ENCODE assay signal across 8 mouse cellular contexts in genomic region chr16:84775356-84775755, GRCm38 (mm10). TPM values are rescaled to one million over a fixed set of nuclear protein-coding genes. Genes with fewer than 3 reads are reported as not detected.
DNase-seq lines count a peak whose midpoint lies in the region; ATAC-seq and TF ChIP-seq lines count a peak whose summit lies in the region.

No protein-coding gene starts in this region.

- H3K9me3 ChIP-seq in kidney, postnatal 0 days (replicated peaks; ENCODE audit: low read length), result no peaks in the 10 kb centered on the region
- no peaks in the 10 kb centered on the region for H3K9me3 ChIP-seq in embryonic facial prominence, embryonic 11.5 days (replicated peaks; ENCODE audit: control insufficient read depth, low read length)
- 0 out of 2 replicates have a peak, but pooled peaks cover 5% of the 10 kb centered on the region for H3K9me3 ChIP-seq in hindbrain, embryonic 12.5 days (replicated peaks)
- no peaks in the 10 kb centered on the region for H3K9me3 ChIP-seq in midbrain, embryonic 16.5 days (replicated peaks; ENCODE audit: control insufficient read depth, low read length, poor library complexity, severe bottlenecking)

- ATAC-seq in kidney, postnatal 0 days (replicated peaks; ENCODE audit: low FRiP score, low read depth), result no peak
- ATAC-seq in embryonic facial prominence, embryonic 11.5 days (replicated peaks; ENCODE audit: insufficient number of reproducible peaks, low FRiP score, low TSS enrichment, low read depth), result no peak
- no peak for ATAC-seq in hindbrain, embryonic 12.5 days (ENCODE audit: low FRiP score)
- no peak for ATAC-seq in midbrain, embryonic 16.5 days

- no peak for TF ChIP-seq CTCF in kidney, postnatal 0 days (IDR thresholded peaks at IDR 0.05; ENCODE audit: low read depth)

- no peaks in the 10 kb centered on the region for H3K27me3 ChIP-seq in kidney, postnatal 0 days (ENCODE audit: insufficient read depth, low read length)
- H3K27me3 ChIP-seq in embryonic facial prominence, embryonic 11.5 days (ENCODE audit: control insufficient read depth, insufficient read depth, low read length), result no peaks in the 10 kb centered on the region
- H3K27me3 ChIP-seq in hindbrain, embryonic 12.5 days, result no peaks in the 10 kb centered on the region
- H3K27me3 ChIP-seq in midbrain, embryonic 16.5 days (ENCODE audit: control insufficient read depth, insufficient read depth, low read depth, low read length), result no peaks in the 10 kb centered on the region

- no peak overlapping the region for H3K27ac ChIP-seq in kidney, postnatal 0 days
- H3K27ac ChIP-seq in embryonic facial prominence, embryonic 11.5 days (replicated peaks; ENCODE audit: low read depth, low read length), result no peak overlapping the region
- peak overlapping the region; percentile 95; the same call in 1 of the 2 replicates for H3K27ac ChIP-seq in hindbrain, embryonic 12.5 days
- no peak overlapping the region for H3K27ac ChIP-seq in midbrain, embryonic 16.5 days (ENCODE audit: low read length)

- 27% methylated on average over 11 of the region's 11 CpGs for WGBS in kidney, postnatal 0 days
- WGBS in embryonic facial prominence, embryonic 11.5 days, result 36% methylated on average over 11 of the region's 11 CpGs
- WGBS in hindbrain, embryonic 12.5 days, result 25% methylated on average over 11 of the region's 11 CpGs
- WGBS in midbrain, embryonic 16.5 days, result 13% methylated on average over 11 of the region's 11 CpGs

- H3K36me3 ChIP-seq in kidney, postnatal 0 days (ENCODE audit: insufficient read depth, low read length), result no peaks in the 10 kb centered on the region
- no peaks in the 10 kb centered on the region for H3K36me3 ChIP-seq in embryonic facial prominence, embryonic 11.5 days (replicated peaks; ENCODE audit: control insufficient read depth, insufficient read depth, low read depth, low read length)
- peaks cover 4% of the 10 kb centered on the region for H3K36me3 ChIP-seq in hindbrain, embryonic 12.5 days
- H3K36me3 ChIP-seq in midbrain, embryonic 16.5 days (ENCODE audit: control insufficient read depth, insufficient read depth, low read length), result no peaks in the 10 kb centered on the region

- H3K4me1 ChIP-seq in kidney, postnatal 0 days (replicated peaks; ENCODE audit: insufficient read depth, low read length), result peaks cover 10% of the 10 kb centered on the region; the same call in 1 of the 2 replicates
- H3K4me1 ChIP-seq in embryonic facial prominence, embryonic 11.5 days (ENCODE audit: control insufficient read depth, insufficient read depth, low read length), result no peaks in the 10 kb centered on the region
- H3K4me1 ChIP-seq in hindbrain, embryonic 12.5 days, result peaks cover 14% of the 10 kb centered on the region
- H3K4me1 ChIP-seq in midbrain, embryonic 16.5 days (ENCODE audit: control insufficient read depth, insufficient read depth, low read length), result peaks cover 8% of the 10 kb centered on the region; the same call in 1 of the 2 replicates

- no peak for DNase-seq in kidney, postnatal 0 days (ENCODE audit: low spot score)
- no peak for DNase-seq in kidney, postnatal 14 days
- no peak for DNase-seq in embryonic facial prominence, embryonic 11.5 days (ENCODE audit: low spot score)
- DNase-seq in adrenal gland, postnatal 10 days, result no peak
- DNase-seq in yolk sac, embryonic 10.5 days (ENCODE audit: low spot score), result no peak
- no peak for DNase-seq in spleen, postnatal 14 days (ENCODE audit: low spot score in 2 of 2)

- peak overlapping the region; percentile 57; the same call in 1 of the 2 replicates for H3K4me3 ChIP-seq in kidney, postnatal 0 days (replicated peaks; ENCODE audit: low read depth, low read length)
- peak overlapping the region; percentile 46; the same call in 1 of the 2 replicates for H3K4me3 ChIP-seq in embryonic facial prominence, embryonic 11.5 days (ENCODE audit: low read depth, low read length)
- peak overlapping the region; percentile 70 for H3K4me3 ChIP-seq in hindbrain, embryonic 12.5 days
- peak overlapping the region; percentile 67 for H3K4me3 ChIP-seq in midbrain, embryonic 16.5 days (ENCODE audit: low read depth, low read length)

- H3K9ac ChIP-seq in kidney, postnatal 0 days (ENCODE audit: low read depth, low read length), result no peak overlapping the region
- H3K9ac ChIP-seq in embryonic facial prominence, embryonic 11.5 days (replicated peaks; ENCODE audit: low read length), result no peak overlapping the region
- peak overlapping the region; percentile 80 for H3K9ac ChIP-seq in hindbrain, embryonic 12.5 days
- no peak overlapping the region; the same call in 1 of the 2 replicates for H3K9ac ChIP-seq in midbrain, embryonic 16.5 days (ENCODE audit: low read depth, low read length)

- H3K4me2 ChIP-seq in kidney, postnatal 0 days (ENCODE audit: low read length), result peak overlapping the region; percentile 99
- peak overlapping the region; percentile 99 for H3K4me2 ChIP-seq in embryonic facial prominence, embryonic 11.5 days (ENCODE audit: low read depth, low read length)
- peak overlapping the region; percentile 86 for H3K4me2 ChIP-seq in hindbrain, embryonic 12.5 days (replicated peaks)
- H3K4me2 ChIP-seq in midbrain, embryonic 16.5 days (ENCODE audit: low read length), result peak overlapping the region; percentile 97

RNA-seq across cellular contexts. Expression of gene Jam2, which starts 1.4 kb away (rescaled TPM):
- 7.1 and 8.3 TPM in 2 replicates for polyA plus RNA-seq in kidney, postnatal 0 days (2015; fragmentation: Nextera tagmentation; extraction: Ambion mirVana)
- 12.7 and 14.3 TPM in 2 replicates for polyA plus RNA-seq in embryonic facial prominence, embryonic 11.5 days (2014; fragmentation: Nextera tagmentation; extraction: Ambion mirVana)
- 45.3 and 47.8 TPM in 2 replicates for polyA plus RNA-seq in hindbrain, embryonic 12.5 days (2016; fragmentation: Nextera tagmentation; extraction: Ambion mirVana)
- polyA plus RNA-seq in midbrain, embryonic 16.5 days (2015; fragmentation: Nextera tagmentation; extraction: Ambion mirVana), result 23.1 and 23.6 TPM in 2 replicates
- total RNA-seq in adrenal gland, postnatal 10 days (2021), result 10 to 100 TPM; 20.1 TPM

RNA-seq across cellular contexts. Expression of gene Mrpl39, which starts 39.8 kb away (rescaled TPM):
- polyA plus RNA-seq in kidney, postnatal 0 days (2015; fragmentation: Nextera tagmentation; extraction: Ambion mirVana), result 45.5 and 46.3 TPM in 2 replicates
- polyA plus RNA-seq in embryonic facial prominence, embryonic 11.5 days (2014; fragmentation: Nextera tagmentation; extraction: Ambion mirVana), result 53.5 and 56.7 TPM in 2 replicates
- 42.7 and 47.0 TPM in 2 replicates for polyA plus RNA-seq in hindbrain, embryonic 12.5 days (2016; fragmentation: Nextera tagmentation; extraction: Ambion mirVana)
- polyA plus RNA-seq in midbrain, embryonic 16.5 days (2015; fragmentation: Nextera tagmentation; extraction: Ambion mirVana), result 37.3 and 37.4 TPM in 2 replicates
- 10 to 100 TPM; 48.7 to 51.8 TPM for total RNA-seq in adrenal gland, postnatal 10 days (2021)

RNA-seq across cellular contexts. Expression of gene Gabpa, which starts 59.4 kb away (rescaled TPM):
- polyA plus RNA-seq in kidney, postnatal 0 days (2015; fragmentation: Nextera tagmentation; extraction: Ambion mirVana), result 24.6 and 26.2 TPM in 2 replicates
- polyA plus RNA-seq in embryonic facial prominence, embryonic 11.5 days (2014; fragmentation: Nextera tagmentation; extraction: Ambion mirVana), result 44.9 and 47.2 TPM in 2 replicates
- 36.9 and 38.1 TPM in 2 replicates for polyA plus RNA-seq in hindbrain, embryonic 12.5 days (2016; fragmentation: Nextera tagmentation; extraction: Ambion mirVana)
- polyA plus RNA-seq in midbrain, embryonic 16.5 days (2015; fragmentation: Nextera tagmentation; extraction: Ambion mirVana), result 17.1 and 18.4 TPM in 2 replicates
- total RNA-seq in adrenal gland, postnatal 10 days (2021), result 10 to 100 TPM; 61.0 to 65.8 TPM
